Mouse (Mus musculus) 3T3-L1 (cell line): ENCODE data around the gene Patz1.
A peak's percentile ranks its signal among the peaks of the same experiment; 100 is the strongest.

ENCODE experiments used
- DNase-seq: peaks from one replicate; pipeline ENCODE4 v3.0.0-alpha.2; 2015; ENCODE audit warnings: low read depth, low spot score

Gene Patz1

DNA sequence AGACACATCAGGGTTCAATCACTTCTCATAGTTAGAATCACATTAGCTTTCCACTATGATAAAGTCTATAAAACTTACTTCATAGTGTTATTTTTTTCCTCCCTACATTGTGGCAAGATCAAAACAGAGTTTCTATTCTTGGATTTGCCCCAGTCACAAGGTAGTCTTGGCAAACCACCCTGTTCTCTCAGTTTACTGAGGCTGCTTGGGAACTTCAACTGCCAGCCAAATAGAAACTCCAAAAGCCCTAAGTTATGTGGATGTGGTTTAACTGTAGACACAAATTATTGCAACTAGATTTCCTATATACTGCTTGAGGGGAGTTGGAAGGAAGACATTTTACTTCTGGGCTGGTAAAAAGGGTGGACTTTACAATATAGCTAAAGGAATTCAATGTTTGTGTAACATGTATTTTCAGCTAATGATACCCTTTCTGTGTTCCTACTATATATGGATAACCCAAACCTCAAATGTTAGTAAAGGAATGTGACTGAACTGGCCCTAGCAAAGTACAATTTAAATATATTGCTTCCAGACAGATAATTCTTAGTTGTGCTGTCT, 41.3 kb downstream of the Patz1 start, which contains the start of gene Pik3ip1:
Pik3ip1 (plus strand) TSS at position 511 of the 561 bp plus-strand sequence.
- DNase-seq = peak; percentile 52

DNA sequence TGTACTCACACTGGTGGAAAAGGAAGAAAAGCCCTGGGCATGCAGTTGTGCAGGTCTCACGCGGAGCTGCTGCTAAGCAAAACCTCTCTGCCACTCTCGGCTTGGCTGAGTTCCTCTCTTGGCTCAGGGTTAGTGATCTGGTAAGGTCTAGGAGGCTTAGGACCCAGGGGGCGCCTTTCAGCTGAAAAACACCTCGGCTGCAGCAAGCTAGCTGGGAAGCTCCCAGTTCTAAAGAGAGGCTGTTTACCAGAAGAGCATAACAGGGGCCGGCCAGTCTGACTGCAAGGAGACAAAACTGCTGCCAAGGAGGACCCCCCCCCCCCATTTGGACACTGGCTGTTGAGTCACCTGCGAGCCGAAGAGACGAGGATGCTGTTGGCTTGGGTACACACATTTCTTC, 41.9 kb downstream of the Patz1 start:
- DNase-seq = peak; percentile 91

DNA sequence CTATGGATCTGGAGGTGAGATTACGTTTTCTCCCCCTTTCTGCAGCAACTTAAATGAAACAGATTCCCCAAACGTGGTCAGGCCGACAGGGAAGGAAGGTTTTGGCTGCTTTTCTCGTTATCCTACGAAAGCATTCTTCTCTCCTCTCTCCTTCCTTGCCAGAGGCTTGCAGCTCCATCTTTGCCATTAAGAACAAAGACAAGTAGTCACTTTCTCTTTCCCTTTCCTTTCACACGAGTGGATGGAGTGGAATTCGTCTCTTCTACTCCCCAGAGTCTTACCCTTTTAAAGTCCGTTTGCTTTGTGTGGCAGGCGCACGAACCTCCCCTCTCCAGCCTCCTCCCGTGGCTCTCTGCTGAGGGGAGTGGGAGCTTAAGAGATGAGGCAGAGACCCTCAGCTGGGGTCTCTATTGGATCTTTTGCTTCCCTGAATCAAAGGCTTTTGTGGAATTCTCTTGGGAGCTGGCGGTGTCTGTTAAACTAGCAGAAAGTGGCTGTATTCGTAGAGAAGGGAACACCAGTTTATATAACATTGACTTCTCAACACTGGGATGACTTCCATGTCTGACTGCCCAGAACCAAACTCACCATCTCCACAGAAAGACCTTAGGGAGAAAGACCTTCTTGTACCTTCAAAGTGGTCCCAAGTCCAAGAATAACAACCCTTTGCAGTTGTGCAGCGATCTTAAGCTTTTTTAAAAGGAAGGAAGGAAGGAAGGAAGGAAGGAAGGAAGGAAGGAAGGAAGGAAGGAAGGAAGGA, 42.5 kb downstream of the Patz1 start:
- DNase-seq = no peak

DNA sequence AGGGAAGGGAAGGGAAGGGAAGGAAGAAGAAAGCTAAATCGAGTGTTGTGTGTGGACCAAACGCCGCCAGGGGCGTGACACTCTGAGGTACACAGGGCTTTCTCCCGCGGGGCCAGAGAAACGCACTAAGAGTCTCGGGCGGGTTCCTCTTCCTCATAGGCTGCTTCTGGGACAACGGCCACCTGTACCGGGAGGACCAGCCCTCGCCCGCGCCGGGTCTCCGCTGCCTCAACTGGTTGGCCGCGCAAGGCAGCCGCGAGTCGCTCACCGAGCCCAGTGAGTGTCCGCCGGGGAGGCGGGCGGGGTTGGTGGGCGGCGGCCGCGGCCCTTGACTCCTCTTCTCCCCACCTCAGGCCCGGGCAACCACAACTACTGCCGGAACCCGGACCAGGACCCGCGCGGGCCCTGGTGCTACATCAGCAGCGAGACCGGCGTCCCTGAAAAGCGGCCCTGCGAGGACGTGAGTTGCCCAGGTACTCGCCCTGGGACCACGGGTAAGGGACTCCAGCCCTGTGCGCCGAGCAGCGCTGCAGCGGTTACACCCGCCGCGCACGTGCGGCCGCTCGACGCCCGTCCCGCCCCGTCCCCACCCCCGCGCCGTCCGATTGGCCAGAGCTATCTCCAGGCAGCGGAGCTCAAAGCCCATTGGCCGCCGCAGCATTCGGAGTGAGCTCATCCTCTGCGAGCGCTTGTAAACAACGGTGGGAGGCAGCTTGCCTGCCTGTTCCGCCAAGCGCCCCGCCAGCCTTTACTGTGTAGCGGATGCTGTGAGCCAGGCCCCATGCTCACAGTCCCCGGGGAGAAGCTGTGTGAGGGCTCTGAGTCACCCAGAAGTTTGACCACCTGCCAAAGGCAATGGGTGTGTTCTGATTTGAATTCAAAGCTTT, 43.3 kb downstream of the Patz1 start:
- DNase-seq = peak; percentile 97

DNA sequence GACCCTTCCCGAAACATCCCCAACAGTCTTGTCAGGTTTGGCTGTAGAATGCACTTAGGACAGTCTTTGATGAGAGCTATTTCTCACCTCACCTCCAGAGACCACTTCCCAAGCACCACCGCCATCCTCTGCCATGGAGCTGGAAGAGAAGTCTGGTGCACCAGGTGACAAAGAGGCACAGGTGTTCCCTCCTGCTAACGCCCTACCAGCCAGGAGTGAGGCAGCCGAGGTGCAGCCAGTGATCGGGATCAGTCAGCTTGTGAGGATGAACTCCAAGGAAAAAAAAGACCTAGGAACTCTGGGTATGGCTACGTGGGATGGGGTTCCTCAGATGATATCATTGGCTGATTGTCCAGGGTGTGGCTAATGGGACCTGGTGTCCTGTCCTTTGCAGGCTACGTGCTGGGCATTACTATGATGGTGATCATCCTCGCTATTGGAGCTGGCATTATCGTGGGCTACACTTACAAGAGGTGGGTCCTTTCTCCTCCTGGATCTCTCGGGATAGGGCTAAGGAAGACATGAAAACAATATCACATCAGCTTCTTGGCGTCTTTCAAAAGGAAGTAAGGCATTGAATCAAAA, 44.5 kb downstream of the Patz1 start:
- no peak for DNase-seq

DNA sequence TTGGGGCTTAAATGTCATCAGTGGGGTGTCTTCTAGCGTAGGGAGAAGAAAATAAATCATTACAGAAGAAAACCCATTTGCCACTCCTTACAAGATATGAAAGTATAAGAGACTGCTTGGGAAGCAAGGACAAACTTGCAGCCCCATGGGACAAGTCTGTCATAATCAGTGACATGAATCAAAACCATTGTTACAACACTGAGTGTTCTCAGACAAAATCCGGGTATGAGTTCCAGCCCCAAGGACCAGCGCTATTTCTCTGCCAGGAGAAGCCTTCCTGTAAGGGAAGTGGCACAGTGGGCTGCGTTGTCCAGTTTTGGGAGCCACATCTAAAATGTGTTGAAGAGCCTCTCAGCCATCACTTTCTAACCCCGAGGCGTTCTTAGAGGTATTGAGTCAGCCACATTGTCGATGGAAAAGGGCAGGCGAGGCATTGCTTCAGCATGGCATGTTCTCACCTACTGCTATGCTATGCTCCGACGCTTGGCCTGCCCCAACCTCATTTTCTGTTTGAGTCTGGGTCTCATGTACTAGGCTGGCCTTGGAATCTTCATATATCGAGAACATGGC, 45.6 kb downstream of the Patz1 start:
- no peak for DNase-seq

DNA sequence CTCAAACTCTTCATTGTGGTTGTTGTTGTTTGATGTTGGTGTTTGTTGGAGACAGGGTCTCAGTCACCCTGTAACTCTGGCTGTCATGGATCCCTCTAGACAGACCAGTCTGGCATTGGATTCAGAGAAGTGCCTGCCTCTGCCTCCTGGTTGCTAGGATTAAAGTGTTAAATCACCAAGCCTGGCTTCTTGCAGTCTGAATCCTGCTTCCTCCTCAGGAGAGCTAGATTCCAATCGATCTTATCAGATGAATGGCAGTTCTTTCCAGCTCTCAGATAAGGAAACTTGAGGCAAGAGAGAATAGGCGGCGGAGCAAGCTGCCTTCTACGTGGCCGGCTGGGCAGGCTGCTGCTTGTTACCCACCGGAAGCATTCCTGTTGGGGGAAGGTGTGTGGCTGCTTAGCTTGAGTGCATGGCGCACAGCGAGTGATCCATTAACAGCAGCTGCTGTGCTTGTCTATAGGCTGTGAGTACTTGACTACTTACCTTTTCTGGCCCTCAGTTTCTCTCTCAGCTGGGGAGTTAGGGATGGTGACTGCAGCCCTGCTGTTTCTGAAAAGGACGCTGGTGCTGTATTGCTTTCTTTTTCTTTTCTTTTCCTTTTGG, 46.1 kb downstream of the Patz1 start:
- no peak for DNase-seq

DNA sequence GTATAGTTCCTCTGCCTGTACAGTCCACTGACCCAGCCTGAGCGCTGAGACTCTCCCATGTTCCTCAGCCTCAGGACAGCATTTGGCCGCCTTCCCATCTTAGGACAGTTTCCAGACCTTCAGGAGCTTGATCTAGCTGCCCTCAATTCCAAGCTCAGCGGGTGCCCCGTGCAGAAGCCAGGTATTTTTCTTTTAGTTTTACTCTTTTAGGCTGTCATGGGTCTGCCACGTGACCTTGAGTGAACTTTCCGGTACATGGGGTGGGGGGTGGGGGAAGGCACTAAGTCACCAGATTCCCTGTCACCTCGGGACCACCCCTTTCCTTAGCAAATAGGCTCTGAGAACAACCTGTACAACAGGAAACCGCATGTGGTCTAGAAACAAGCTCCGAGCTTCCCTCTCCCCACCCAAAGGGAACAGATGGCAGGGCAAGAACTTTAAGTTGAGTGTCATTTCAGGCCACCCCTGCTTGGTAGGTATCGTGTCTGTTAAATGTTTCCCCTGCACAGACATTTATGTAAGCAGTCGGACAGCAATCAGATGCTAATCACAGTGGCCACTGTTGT, 47.1 kb downstream of the Patz1 start:
- no peak for DNase-seq

DNA sequence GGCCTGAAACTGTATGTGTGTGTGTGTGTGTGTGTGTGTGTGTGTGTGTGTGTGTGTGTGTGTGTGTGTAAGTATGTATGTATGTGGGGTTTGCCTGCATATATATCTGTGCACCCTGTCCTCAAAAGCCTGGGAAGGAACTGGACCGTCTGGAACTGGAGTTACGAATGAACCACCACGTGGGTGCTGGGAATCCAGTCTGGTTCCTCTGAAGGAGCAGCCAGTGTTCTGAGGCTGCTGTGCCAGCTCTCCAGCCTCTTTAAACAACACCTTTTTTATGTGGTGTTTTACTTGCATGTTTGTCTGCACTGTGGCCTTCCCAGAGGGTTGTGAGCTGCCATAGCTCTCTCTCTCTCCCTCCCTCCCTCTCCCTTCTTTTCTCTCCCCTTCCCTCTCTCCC, 47.9 kb downstream of the Patz1 start:
- no peak for DNase-seq

DNA sequence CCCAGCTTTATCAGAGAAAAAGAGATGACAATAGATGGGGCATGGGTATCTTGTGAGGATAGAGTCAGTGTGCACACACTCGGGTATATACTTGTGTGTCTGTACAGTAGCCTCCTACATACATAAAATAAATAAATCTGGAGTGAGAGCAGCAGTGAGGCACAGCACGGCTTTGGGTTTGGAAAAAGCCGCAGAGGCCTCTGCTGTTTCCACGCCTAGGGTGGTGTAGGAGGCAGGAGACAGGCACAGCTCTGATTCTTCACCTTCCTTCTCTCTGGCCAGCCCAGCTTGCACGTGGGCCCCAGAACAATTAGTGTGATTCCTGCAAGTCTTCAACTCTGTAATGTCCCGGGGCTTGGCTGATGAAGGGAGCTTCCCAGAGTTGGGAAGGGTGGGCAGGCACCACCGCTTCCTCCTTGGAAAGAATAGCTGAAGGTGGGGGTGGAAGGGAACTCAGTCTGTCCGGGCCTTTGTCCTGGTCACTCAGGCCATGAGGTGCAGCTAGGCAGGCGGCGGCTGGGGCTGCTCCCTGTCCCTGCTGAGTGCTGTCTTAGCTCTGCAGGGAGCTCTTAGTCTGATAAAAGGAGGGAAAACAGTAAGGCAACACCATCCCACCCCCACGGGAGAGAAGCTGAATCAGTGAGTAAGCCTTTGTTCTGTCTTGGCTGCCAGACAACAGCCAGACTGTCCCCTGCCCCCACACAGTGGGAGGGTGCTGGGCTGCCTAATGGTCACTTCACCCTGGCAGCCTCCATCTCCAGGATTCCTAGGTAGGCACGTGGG, 48.7 kb downstream of the Patz1 start:
- peak; percentile 76 for DNase-seq

DNA sequence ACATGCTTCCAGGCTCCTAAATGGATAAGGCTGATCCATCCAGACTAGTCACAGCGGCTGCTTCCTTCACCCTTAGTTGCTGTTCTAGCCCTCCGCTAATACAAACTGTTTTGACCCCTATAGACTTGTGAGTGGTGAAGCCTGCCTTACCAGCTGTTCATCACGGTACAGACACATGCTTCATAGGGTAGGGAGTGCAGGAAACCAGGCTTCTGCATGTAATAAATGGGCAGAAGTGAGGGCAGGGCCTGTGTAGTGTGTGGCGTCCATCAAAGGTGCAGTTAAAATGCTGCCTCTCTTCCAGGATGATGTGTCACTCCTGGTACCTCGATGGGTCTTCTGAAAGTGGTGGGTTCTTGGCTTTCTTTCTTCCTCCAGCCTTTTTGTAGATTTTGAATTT, 49.3 kb downstream of the Patz1 start:
- DNase-seq = no peak

DNA sequence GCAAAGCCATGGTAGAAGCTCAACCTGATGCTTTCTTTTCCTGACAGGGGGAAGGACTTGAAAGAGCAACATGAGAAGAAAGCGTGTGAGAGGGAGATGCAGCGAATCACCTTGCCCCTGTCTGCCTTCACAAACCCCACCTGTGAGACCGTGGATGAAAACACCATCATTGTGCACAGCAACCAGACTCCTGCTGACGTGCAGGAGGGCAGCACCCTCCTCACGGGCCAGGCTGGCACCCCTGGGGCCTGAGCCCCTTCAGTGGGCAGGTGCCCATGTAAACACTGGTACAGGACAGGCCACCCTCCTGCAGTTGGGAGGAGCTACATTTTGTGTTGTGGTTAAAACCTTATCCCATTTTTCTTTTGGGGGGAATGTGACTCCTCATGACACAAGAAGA, 52.8 kb downstream of the Patz1 start:
- DNase-seq = no peak

DNA sequence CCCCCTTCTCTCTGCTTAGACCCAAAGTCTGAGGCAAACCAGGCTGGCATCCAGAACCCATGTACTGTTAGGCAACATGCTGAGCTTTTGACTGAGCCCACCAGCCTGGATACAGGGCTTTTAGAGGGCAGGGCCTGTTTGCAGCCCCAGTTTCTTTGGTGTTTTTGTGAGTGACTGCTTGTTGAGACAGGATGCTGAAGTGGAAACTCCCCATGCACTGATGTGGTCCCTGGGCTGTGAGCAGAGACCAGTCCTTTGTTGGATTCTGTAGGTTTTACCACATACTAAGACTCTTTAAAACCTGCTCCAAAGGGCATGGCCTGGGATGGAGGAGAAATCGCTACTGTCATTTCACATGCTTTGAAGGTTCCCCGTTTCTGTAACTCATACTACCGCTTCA, 56.2 kb downstream of the Patz1 start:
- DNase-seq = no peak

DNA sequence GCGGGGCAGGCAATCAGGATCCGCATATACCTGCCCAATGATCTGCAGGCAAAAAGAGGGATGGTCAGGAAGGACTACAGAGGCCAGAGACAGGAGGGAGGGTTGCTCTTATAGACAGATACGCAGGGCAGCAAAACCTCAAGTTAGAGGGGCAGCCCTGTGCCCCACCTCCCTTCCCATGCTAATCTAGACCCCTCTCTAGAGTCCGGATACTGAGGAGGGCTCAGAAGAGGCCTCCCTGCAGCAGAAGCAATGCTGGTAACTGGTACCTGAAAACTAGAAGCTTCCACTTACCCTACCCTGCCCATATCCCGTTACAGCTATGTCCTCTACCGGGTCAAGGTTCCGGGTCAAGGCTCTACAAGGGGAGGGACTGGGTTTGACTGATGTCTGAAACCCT, 57.7 kb downstream of the Patz1 start:
- DNase-seq = no peak

DNA sequence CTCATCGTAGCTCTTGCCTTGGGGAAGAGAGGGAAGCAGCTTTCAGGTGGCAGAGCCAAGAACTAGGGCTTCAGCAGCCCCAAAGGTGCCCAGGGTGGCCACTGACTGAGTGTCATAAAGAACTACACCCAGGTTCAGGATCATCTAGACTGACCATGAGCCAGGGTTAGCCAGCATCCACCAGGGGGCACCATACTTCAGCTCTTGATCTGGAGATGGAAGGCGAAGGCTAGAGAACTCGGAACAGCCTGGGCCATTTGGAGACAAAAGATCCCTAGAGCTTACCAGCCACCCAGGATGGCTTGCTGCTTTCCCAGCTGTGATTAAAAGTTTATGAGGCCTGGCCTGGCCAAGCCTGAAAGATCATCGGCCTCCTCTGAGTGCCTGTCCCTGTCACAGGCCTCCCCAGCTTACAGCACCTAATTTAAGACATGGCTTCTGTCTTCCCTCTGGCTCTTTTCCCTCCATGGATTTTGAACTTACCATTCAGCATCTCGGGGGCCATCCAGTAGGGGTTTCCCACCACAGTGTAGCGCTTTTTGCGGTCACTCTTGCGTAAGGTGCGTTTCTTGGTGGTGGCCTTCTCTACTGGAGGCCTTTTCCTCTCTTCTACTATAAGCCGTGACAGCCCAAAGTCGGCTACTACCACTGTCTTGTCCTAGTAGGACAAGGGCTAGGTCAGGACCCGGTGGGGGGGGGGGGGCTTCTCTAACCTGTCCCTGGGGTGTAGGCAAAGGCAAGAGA, 58.6 kb downstream of the Patz1 start:
- DNase-seq = peak; percentile 95

DNA sequence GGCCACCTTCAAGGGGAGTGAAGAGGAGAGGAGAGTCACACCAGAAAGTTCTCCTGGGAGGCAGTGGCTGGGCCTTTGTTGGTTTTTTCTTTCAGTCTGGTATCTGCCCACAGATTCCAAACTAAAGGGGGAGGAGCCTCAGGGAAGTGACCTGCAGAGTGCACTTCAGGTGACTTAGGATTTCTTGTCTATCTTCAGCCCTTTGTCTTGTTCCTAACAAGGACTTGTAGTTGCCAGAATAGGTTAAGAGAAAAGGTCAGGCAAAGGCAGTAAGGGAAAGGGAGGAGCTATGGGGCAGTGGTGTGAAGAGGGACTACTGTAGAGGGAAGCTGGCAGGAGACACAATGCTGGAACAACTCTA, 59.1 kb downstream of the Patz1 start:
- DNase-seq = peak; percentile 42

DNA sequence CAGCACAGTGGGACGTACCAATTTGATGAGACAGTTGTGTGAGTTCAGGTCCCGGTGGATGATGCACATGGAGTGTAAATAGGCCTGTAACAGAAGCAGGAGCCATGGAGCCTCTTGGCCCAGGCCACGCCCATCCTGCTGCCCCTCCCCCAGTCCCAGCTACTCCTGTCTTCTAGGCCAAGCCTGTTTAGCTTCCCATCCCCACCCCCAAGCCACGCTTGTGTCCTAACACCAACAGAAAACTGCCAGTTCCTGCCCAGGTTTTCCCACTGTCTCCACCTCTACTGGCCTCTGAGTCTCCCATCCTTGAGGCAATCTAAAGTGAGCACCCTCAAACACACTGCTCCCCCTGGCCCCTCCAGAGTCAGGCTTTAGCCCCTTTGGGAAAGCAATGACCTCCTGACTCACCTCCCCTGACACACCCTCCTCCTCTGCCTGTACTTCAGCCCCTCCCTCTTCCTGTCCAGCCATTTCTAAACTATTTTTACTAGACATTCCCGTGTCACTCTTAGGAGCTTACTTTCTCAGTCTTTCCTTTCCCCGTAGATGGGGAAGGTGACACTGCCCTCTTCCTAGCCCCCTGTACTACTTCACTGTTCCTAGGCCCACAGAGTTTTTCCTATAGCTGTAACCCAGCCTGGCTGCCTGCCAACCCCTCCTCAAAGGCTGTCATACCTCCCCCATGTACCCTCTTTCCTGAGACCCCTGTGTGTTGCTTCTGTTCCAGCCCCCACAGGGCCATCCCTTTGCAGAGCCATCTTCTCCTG, 60.1 kb downstream of the Patz1 start:
- peak; percentile 89 for DNase-seq

DNA sequence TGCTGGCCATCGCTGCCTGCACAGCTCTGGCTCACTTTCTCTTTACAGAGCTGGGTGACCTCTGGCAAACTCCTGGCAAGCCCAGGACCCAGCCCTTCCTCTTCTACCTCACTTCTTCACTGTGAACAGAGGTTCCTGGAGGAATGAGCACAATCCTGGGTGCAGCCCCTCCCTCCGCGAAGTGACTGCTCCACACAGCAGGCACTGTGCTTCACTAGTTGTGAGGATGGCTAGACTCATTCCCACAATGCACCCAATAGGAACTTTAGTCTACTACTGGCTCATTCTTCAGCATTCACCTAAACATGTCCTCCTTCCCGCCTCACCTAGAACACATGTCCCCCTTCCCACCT, 60.6 kb downstream of the Patz1 start:
- no peak for DNase-seq

DNA sequence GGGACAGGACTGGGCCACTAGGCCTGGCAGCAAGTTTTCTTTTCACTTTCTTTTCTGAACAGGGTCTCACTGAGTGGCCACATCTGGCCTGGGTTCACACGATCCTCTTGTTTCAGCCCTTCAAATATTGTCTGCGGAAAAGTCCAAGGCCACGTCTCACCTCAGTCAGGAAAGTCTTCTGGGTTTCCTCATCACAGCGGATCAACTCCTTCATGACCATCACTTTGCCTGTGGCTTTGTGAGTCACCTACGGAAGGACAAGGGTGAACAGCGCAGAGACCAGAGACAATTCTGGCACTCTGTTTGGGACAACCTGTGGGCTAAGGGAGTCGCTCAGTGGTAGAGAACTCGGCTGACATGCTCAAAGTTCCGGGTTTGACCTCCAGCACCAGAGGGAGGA, 63.5 kb downstream of the Patz1 start:
- no peak for DNase-seq
